Mouse (Mus musculus) ES-CJ7 (cell line): ENCODE data around the gene Dlgap1.
A peak's percentile ranks its signal among the peaks of the same experiment; 100 is the strongest.
"Not testable (repeated sequence)": the region's sequence is repeated elsewhere in the genome, so short reads cannot be mapped to it uniquely, and the experiment has no call there.

Source experiments
- DNase-seq: peaks from one replicate; pipeline ENCODE4 v3.0.0; 2011; ENCODE audit warnings: low read depth, low spot score

Gene Dlgap1

DNA sequence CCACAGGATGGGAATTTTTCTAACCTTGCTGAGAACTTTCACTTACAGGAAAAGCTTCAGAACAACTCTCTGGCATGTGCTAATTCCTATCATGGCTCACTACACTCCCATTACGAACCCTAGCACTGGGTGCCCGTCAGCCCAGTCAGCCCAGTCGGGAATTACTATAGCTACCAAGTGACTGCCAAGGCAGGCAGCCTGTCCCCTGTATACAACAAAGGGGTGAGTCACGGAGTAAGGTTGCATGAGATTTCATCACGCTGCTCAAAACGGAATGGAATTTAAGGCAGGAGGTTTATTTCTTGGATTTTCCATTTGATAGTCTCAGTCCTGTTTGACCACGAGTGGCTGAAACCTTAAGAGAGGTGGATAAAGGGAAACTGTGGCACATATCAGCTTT lies 867.9 kb downstream of the Dlgap1 start:
- DNase-seq: no peak

GRCm38 (mm10) chr17:70837474-70837873 lies 868.6 kb downstream of the Dlgap1 start:
- DNase-seq: not testable (repeated sequence)

DNA sequence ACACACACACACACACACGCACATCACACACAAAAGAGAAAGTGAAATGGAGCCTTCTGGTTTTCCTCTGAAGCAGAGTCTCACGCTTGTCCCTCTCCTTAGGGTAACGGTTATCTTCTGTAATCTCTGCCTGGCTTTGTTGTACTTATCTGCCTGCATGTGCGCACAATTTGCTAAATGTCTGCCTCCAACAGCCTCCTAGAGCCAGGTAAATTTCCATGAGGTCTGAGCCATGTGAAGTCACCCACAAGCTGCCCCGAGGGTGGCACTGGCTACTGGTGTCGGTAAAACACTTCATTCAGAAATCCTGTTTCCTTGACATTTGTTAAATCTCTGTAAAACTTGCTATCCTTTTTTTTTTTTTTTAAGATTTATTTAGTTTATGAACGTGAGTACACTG lies 869.2 kb downstream of the Dlgap1 start:
- no peak for DNase-seq

- DNase-seq: no peak
These were observed 869.7 kb downstream of the Dlgap1 start for GRCm38 (mm10) chr17:70838533-70838932.

GRCm38 (mm10) chr17:70843252-70843651 lies 874.4 kb downstream of the Dlgap1 start:
- no peak for DNase-seq

DNA sequence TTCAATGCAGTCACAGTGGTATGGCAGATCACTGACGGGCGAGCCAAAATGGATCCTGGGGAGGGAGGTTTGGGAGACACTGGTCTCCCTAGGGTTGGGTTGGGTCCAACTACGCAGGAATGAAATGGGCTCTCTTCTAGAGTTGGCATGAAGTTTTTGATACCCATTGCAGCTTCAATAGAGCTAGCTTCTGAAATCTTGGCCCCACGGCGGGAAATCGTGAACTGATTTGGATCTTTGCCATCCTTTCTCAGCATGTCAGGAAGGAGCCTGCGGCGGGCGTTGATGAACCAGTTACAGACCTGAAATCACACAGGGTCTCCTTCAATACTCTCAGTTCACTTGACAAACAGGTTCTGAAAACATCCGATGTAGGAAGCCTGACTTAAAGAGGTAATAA lies 876.1 kb downstream of the Dlgap1 start:
- no peak for DNase-seq

DNA sequence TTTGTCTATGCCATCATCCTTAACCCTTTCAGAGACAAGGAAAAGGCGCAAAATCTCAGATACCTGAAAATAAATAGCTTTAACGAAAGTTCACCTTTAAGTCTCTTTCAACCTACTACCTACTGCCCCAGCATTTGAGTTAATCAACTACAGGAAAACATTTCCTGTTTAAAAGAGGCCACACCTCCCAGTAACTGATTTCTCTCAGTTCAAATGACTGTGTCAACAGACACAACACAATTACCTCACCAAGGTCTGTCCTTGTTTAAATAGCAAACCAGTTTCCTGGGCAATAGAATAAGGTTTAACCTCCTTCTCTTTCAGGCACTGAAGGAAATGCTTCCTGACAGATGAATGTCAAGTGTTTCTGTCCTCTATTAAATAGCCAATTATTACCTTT lies 876.7 kb downstream of the Dlgap1 start:
- DNase-seq: no peak

- DNase-seq: no peak
These were observed 877.3 kb downstream of the Dlgap1 start for GRCm38 (mm10) chr17:70846111-70846644.

GRCm38 (mm10) chr17:70847086-70847485 lies 878.2 kb downstream of the Dlgap1 start:
- DNase-seq: peak; percentile 83

- no peak for DNase-seq
These were observed 879.1 kb downstream of the Dlgap1 start for GRCm38 (mm10) chr17:70847751-70848510.

GRCm38 (mm10) chr17:70848511-70849398 lies 879.9 kb downstream of the Dlgap1 start:
- DNase-seq: peak; percentile 94

- DNase-seq: peak; percentile 86
These were observed 880.7 kb downstream of the Dlgap1 start for GRCm38 (mm10) chr17:70849399-70850232.

GRCm38 (mm10) chr17:70850233-70850995 lies 881.5 kb downstream of the Dlgap1 start:
- DNase-seq: peak; percentile 70

- DNase-seq: peak; percentile 84
These were observed 882.4 kb downstream of the Dlgap1 start for GRCm38 (mm10) chr17:70850996-70851991.

GRCm38 (mm10) chr17:70852011-70852685 lies 883.3 kb downstream of the Dlgap1 start:
- no peak for DNase-seq

- peak; percentile 68 for DNase-seq
These were observed 884.0 kb downstream of the Dlgap1 start for GRCm38 (mm10) chr17:70852686-70853386.

GRCm38 (mm10) chr17:70853436-70853905 lies 884.6 kb downstream of the Dlgap1 start, which contains the start of gene Tgif1:
Gene Tgif1 (minus strand): TSS chr17:70853546.
- peak; percentile 82 for DNase-seq

- peak; percentile 65 for DNase-seq
These were observed 885.1 kb downstream of the Dlgap1 start for GRCm38 (mm10) chr17:70854021-70854420.
